Mouse (Mus musculus): ENCODE data around the gene Gltp. TPM values are rescaled to one million over a fixed set of nuclear protein-coding genes. Genes with fewer than 3 reads are reported as not detected.
A peak's percentile ranks its signal among the peaks of the same experiment; 100 is the strongest.

Gene Gltp
- total and polyA plus RNA-seq, 3 experiments, result 23.8 to 90.4 (median 25.5) TPM

DNA sequence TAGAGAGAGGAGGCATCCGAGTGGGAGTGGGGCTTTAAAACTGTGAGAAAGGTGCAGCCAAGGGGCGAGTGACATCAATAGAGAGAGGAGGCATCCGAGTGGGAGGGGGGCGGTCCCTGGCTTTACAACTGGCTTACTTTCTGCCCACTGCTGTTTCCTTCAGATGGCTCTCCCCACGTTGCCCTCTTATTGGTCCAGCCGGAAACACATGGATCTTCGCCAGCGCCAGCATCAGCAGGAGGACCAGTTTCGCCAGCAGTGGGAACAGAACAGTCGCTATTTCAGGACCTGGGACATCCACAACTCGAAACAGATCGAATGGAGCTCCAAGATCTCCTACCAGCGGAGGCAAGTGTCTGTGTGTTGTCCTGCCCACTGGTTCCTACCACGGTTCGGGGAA, 17.7 kb upstream of the Gltp start:
- dilution Hi-C loops (cut with MboI; ENCODE audit: extremely low pct_ligation_motif_present, extremely low pct_unique_long_range_greater_than_20kb, low sequenced_read_pairs), result no loop called here
- H3K79me2 ChIP-seq (replicated peaks; ENCODE audit: control insufficient read depth, extremely low read depth, insufficient read depth, poor library complexity, severe bottlenecking), result no peaks in the 10 kb centered on the region

DNA sequence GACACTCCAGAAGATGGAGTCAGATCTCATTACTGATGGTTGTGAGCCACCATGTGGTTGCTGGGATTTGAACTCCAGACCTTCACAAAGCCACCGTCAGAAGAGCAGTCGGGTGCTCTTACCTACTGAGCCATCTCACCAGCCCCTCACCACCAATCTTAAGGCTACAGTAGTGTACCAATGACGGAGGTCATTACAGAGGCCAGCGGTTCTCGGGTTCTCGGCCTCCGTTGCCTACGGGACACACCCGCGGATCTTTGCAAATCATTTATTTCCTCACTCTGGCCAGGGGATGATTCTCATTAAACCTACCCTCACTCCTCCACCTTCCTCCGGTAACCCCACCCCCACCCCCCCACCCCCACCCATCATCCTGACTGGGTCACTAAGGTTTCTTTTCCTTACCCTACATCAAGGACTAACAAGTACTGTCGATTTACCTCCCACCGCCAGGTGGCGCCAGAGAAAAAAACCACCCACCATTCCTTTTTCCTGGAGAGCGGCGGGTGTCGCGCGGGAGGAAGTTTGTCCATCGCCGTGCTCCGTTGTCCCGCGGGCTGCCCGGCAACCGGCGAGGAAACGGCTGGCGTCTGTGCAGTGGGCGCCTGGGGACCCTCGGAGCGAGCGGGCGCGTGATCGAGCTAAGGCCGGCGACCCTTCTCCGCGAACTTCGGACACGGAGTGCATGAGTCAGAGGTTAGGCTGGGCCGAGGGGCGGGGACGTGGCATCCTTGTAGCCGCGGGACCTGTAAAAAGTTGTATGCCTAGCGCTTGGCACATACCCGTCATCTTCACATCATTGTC, 16.7 kb upstream of the Gltp start, which contains the start of gene Tchp:
Tchp (plus strand) TSS at position 496 of the 804 bp plus-strand sequence.
- Histone ChIP-seq H3K9ac (ENCODE audit: insufficient read depth, low read depth) (peak within 1 kb of the TSS; percentile 69), H3K4me2 (ENCODE audit: insufficient read depth, low read depth, poor library complexity, severe bottlenecking) (peak within 1 kb of the TSS; percentile 86), H3K36me3 (replicated peaks in 1 of 2; ENCODE audit: control insufficient read depth in 1 of 2, insufficient read depth in 1 of 2, low read length in 1 of 2) (peaks cover 25 to 37% of the 10 kb centered on the region in 2 experiments), H3K4me1 (ENCODE audit: control insufficient read depth in 1 of 2, insufficient read depth in 2 of 2) (peaks cover 4 to 11% of the 10 kb centered on the region in 2 experiments), H3K79me2 (replicated peaks; ENCODE audit: control insufficient read depth, extremely low read depth, insufficient read depth, poor library complexity, severe bottlenecking) (no peaks in the 10 kb centered on the region), H3K9me3 (replicated peaks; ENCODE audit: low read length) (no peaks in the 10 kb centered on the region), H3K27me3 (replicated peaks) (no peaks in the 10 kb centered on the region), H3K27ac (ENCODE audit: insufficient read depth, low read depth) (no peak within 1 kb of the TSS), H3K4me3 (replicated peaks in 1 of 3; ENCODE audit: low read depth in 2 of 3, low read length in 2 of 3, poor library complexity in 1 of 3) (peak within 1 kb of the TSS; percentile 65 to 96 (median 88))
- in situ Hi-C loops (cut with MboI; ENCODE audit: low pct_ligation_motif_present, low pct_unique_long_range_greater_than_20kb, low sequenced_read_pairs) (loop anchor here (25.0 kb wide), 1 partner anchor 205 kb away; the partner anchor contains the start of gene Oasl1), dilution Hi-C loops (cut with MboI; ENCODE audit: extremely low pct_ligation_motif_present, extremely low pct_unique_long_range_greater_than_20kb, low sequenced_read_pairs) (no loop called here)
- peak; percentile 93 for DNase-seq (ENCODE audit: extremely low read depth)
- no peak for TF ChIP-seq MAFK (IDR thresholded peaks at IDR 0.05; ENCODE audit: insufficient replicate concordance, low read length)
- peak in 1 of 2 experiments; percentile 82; a peak in 2 of 4 replicates for TF ChIP-seq CTCF (conservative IDR thresholded peaks at IDR 0.05 in 1 of 2, IDR thresholded peaks at IDR 0.05 in 1 of 2; ENCODE audit: low read depth in 2 of 2, low read length in 2 of 2)
- TF ChIP-seq NRF1 (IDR thresholded peaks at IDR 0.05; ENCODE audit: low read depth, low read length), result peak; percentile 46; the same call in 1 of the 2 replicates
- TF ChIP-seq SMC3 (IDR thresholded peaks at IDR 0.05; ENCODE audit: low read depth, low read length), result peak; percentile 71
- peak; percentile 63; the same call in 1 of the 2 replicates for TF ChIP-seq NELFE (IDR thresholded peaks at IDR 0.05; ENCODE audit: low read depth, low read length)
- peak; percentile 94 for TF ChIP-seq SIN3A (IDR thresholded peaks at IDR 0.05; ENCODE audit: low read length)
- TF ChIP-seq ZKSCAN1 (IDR thresholded peaks at IDR 0.05; ENCODE audit: borderline replicate concordance, low read depth, low read length), result no peak
- TF ChIP-seq MXI1 (IDR thresholded peaks at IDR 0.05; ENCODE audit: low read depth, low read length), result peak; percentile 90
- peak; percentile 88 for TF ChIP-seq ELF1 (IDR thresholded peaks at IDR 0.05; ENCODE audit: low read depth, low read length)
- TF ChIP-seq ZNF384 (IDR thresholded peaks at IDR 0.05; ENCODE audit: low read depth, low read length), result no peak
- peak; percentile 52; the same call in 1 of the 2 replicates for TF ChIP-seq MYC (IDR thresholded peaks at IDR 0.05; ENCODE audit: low read depth, low read length)
- TF ChIP-seq RAD21 (IDR thresholded peaks at IDR 0.05; ENCODE audit: low read depth, low read length), result peak; percentile 36
- TF ChIP-seq TCF12 (IDR thresholded peaks at IDR 0.05; ENCODE audit: low read depth, low read length), result peak; percentile 74
- peak; percentile 45; the same call in 1 of the 2 replicates for TF ChIP-seq MAX (IDR thresholded peaks at IDR 0.05; ENCODE audit: low read length)
- TF ChIP-seq MEF2A (IDR thresholded peaks at IDR 0.05; ENCODE audit: borderline replicate concordance, low read depth, low read length), result peak; percentile 58; the same call in 1 of the 2 replicates
- peak; percentile 37; the same call in 1 of the 2 replicates for TF ChIP-seq IRF4 (IDR thresholded peaks at IDR 0.05; ENCODE audit: low read depth, low read length)
- 0 out of 2 replicates have a peak, but pooled peaks have one; percentile 32 for TF ChIP-seq BHLHE40 (IDR thresholded peaks at IDR 0.05; ENCODE audit: low read depth, low read length)
- no peak for TF ChIP-seq JUN (IDR thresholded peaks at IDR 0.05; ENCODE audit: insufficient read depth, low read depth, low read length)
- no peak for TF ChIP-seq ZC3H11A (IDR thresholded peaks at IDR 0.05; ENCODE audit: low read depth, low read length)
- no peak for TF ChIP-seq POLR2AphosphoS2 (IDR thresholded peaks at IDR 0.05; ENCODE audit: low read depth, low read length)
- peak; percentile 83 for TF ChIP-seq HCFC1 (IDR thresholded peaks at IDR 0.05; ENCODE audit: low read depth, low read length)
- TF ChIP-seq MAZ (IDR thresholded peaks at IDR 0.05; ENCODE audit: low read depth, low read length), result peak; percentile 71; the same call in 1 of the 2 replicates
- no peak; the same call in 1 of the 2 replicates for TF ChIP-seq TBP (conservative IDR thresholded peaks at IDR 0.05; ENCODE audit: low read depth, low read length)
- TF ChIP-seq KAT2A (IDR thresholded peaks at IDR 0.05; ENCODE audit: insufficient replicate concordance, low read length), result 0 out of 2 replicates have a peak, but pooled peaks have one; percentile 55
- no peak for TF ChIP-seq ETS1 (conservative IDR thresholded peaks at IDR 0.05; ENCODE audit: low read depth, low read length)

More for the DNA sequence above, 17.7 kb upstream of the Gltp start:
- no peak for TF ChIP-seq ETS1 (conservative IDR thresholded peaks at IDR 0.05; ENCODE audit: low read depth, low read length)
- TF ChIP-seq POLR2AphosphoS2 (IDR thresholded peaks at IDR 0.05; ENCODE audit: low read depth, low read length), result no peak
- no peak for TF ChIP-seq USF2 (conservative IDR thresholded peaks at IDR 0.05; ENCODE audit: low read depth, low read length)
- TF ChIP-seq ELF1 (IDR thresholded peaks at IDR 0.05; ENCODE audit: low read depth, low read length), result no peak
- no peak for TF ChIP-seq MYC (IDR thresholded peaks at IDR 0.05; ENCODE audit: low read depth, low read length)
- no peak for TF ChIP-seq BHLHE40 (IDR thresholded peaks at IDR 0.05; ENCODE audit: low read depth, low read length)
- no peak for TF ChIP-seq SIN3A (IDR thresholded peaks at IDR 0.05; ENCODE audit: low read length)
- TF ChIP-seq USF1 (IDR thresholded peaks at IDR 0.05; ENCODE audit: low read depth, low read length), result no peak
- no peak for TF ChIP-seq HCFC1 (IDR thresholded peaks at IDR 0.05; ENCODE audit: low read depth, low read length)
- TF ChIP-seq EP300 (IDR thresholded peaks at IDR 0.05; ENCODE audit: low read length), result no peak
- TF ChIP-seq KAT2A (IDR thresholded peaks at IDR 0.05; ENCODE audit: insufficient replicate concordance, low read length), result no peak
- TF ChIP-seq CHD2 (IDR thresholded peaks at IDR 0.05; ENCODE audit: low read length), result no peak
- Histone ChIP-seq H3K4me2 (ENCODE audit: insufficient read depth, low read depth, poor library complexity, severe bottlenecking) (peak overlapping the region; percentile 86), H3K36me3 (replicated peaks in 1 of 2; ENCODE audit: control insufficient read depth in 1 of 2, insufficient read depth in 1 of 2, low read length in 1 of 2) (peaks cover 34 to 46% of the 10 kb centered on the region in 2 experiments), H3K9ac (ENCODE audit: insufficient read depth, low read depth) (peak overlapping the region; percentile 69), H3K4me3 (replicated peaks in 1 of 3; ENCODE audit: low read depth in 2 of 3, low read length in 2 of 3, poor library complexity in 1 of 3) (peak overlapping the region in 2 of 3 experiments; percentile 88 to 96), H3K4me1 (ENCODE audit: control insufficient read depth in 1 of 2, insufficient read depth in 2 of 2) (peaks cover 4 to 11% of the 10 kb centered on the region in 2 experiments), H3K27me3 (replicated peaks) (no peaks in the 10 kb centered on the region), H3K9me3 (replicated peaks; ENCODE audit: low read length) (no peaks in the 10 kb centered on the region), H3K27ac (ENCODE audit: insufficient read depth, low read depth) (no peak overlapping the region)
- DNase-seq (ENCODE audit: extremely low read depth), result no peak
- in situ Hi-C loops (cut with MboI; ENCODE audit: low pct_ligation_motif_present, low pct_unique_long_range_greater_than_20kb, low sequenced_read_pairs), result loop anchor here (25.0 kb wide), 1 partner anchor 204 kb away; the partner anchor contains the start of gene Oasl1

Data from CH12.LX (cell line).